Mouse (Mus musculus) midbrain, postnatal 0 days (tissue): Measurements from ENCODE around the gene Cnn1. TPM values are rescaled to one million over a fixed set of nuclear protein-coding genes. Genes with fewer than 3 reads are reported as not detected.

ENCODE experiments used
- ATAC-seq: fragments of 200-750 bp; cut with Nextera tagmentation; 2 replicates; pipeline ENCODE4 v1.8.0; 2017; ENCODE audit warnings: moderate number of reproducible peaks, mild to moderate bottlenecking, moderate TSS enrichment, moderate library complexity; ENCODE audit not compliant: low FRiP score
- DNase-seq: peaks from one replicate; pipeline ENCODE4 v3.0.0-alpha.2; 2015; ENCODE audit warnings: low spot score
- H3K27ac ChIP-seq: fragments of 300-500 bp; sonication (generic); 2 replicates; pipeline ENCODE4 v1.5.1; 2014; ENCODE audit warnings: low read depth, mild to moderate bottlenecking, low read length, mixed read lengths
- H3K27me3 ChIP-seq: fragments of 300-500 bp; sonication (generic); 2 replicates; pipeline ENCODE4 v1.6.1; 2014; ENCODE audit warnings: low read length, control low read depth, mixed read lengths; ENCODE audit not compliant: insufficient read depth
- H3K36me3 ChIP-seq: fragments of 300-500 bp; sonication (generic); 2 replicates; pipeline ENCODE4 v1.6.1; 2014; ENCODE audit warnings: low read length, control low read depth, mixed read lengths; ENCODE audit not compliant: insufficient read depth
- H3K4me1 ChIP-seq: fragments of 300-500 bp; sonication (generic); 2 replicates; pipeline ENCODE4 v1.6.1; 2014; ENCODE audit warnings: mild to moderate bottlenecking, control low read depth, antibody characterized with exemption, low read length, mixed read lengths; ENCODE audit not compliant: insufficient read depth
- H3K4me2 ChIP-seq: fragments of 300-500 bp; sonication (generic); 2 replicates; pipeline ENCODE4 v1.6.1; 2014; ENCODE audit warnings: low read depth, mild to moderate bottlenecking, low read length, mixed read lengths; ENCODE audit not compliant: poor library complexity, severe bottlenecking
- H3K4me3 ChIP-seq: fragments of 300-500 bp; sonication (generic); 2 replicates; pipeline ENCODE4 v1.5.1; 2014; ENCODE audit warnings: low read depth, mild to moderate bottlenecking, low read length, moderate library complexity
- H3K9ac ChIP-seq: fragments of 300-500 bp; sonication (generic); replicated peaks from 2 replicates; pipeline ENCODE4 v1.6.1; 2014; ENCODE audit warnings: mild to moderate bottlenecking, low read length, moderate library complexity, mixed read lengths; ENCODE audit not compliant: poor library complexity, severe bottlenecking
- H3K9me3 ChIP-seq: fragments of 300-500 bp; sonication (generic); 2 replicates; pipeline ENCODE4 v1.6.1; 2016; ENCODE audit warnings: low read length, control low read depth
- CTCF ChIP-seq: IDR thresholded peaks from 2 replicates; pipeline ENCODE4 v1.5.1; 2016; ENCODE audit warnings: antibody characterized with exemption, mild to moderate bottlenecking
- WGBS: fragments of 180-500 bp; shearing (Covaris S2); extraction: QIAGEN DNeasy Blood & Tissue Kit; methylation state at CpG from one replicate; pipeline ENCODE4 v1.1.7; 2014; 5-methylcytosine and 5-hydroxymethylcytosine counted together
- polyA plus RNA-seq: library from polyadenylated mRNA; unstranded; fragments of >200 nt; fragmentation: Nextera tagmentation; extraction: Ambion mirVana; gene quantifications from 2 replicates; pipeline ENCODE4 v1.2.1, GENCODE M21; 2015
- total RNA-seq: library from RNA; depleted of rRNA; stranded (reverse); fragments of >200 nt; gene quantifications from 2 replicates; pipeline ENCODE4 v1.2.3, GENCODE M21; 2014

Cnn1 gene
- total and polyA plus RNA-seq, 2 experiments from 2014 or later = 0.77 to 1.2 TPM

DNA sequence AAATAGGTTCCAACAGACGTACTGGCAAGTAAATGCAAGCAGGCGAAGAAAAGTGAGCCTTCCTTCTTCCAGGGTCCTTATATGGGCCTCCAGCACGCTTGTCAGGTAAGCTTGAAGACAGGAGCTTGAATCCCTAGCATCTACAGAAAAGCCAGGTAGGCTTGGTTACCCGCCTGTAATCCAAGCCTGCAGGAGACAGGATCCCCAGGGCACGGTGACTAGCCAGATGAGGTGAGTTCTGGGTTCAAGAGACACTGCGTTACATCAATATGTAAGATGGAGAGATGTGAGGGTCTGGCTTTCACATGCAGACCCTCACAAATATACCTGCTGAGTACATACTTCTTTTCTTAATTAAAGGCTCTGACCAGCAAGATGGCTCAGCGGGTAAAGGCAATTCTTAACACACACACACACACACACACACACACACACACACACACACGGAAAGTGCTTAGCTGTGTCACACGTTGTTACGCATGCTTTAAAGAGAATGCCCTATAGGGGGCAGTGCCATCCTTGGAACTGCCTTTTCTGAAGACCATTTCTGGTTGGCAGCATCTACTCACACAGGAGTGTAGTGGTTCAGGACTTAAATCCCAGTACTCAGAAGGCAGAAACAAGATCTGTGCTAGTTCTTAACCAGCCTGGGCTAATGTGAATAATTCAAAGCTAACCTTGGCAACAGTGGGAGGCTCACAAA, 18.9 kb downstream of the Cnn1 start:
- peak overlapping the region; percentile 81; the same call in 1 of the 2 replicates for H3K9ac ChIP-seq

DNA sequence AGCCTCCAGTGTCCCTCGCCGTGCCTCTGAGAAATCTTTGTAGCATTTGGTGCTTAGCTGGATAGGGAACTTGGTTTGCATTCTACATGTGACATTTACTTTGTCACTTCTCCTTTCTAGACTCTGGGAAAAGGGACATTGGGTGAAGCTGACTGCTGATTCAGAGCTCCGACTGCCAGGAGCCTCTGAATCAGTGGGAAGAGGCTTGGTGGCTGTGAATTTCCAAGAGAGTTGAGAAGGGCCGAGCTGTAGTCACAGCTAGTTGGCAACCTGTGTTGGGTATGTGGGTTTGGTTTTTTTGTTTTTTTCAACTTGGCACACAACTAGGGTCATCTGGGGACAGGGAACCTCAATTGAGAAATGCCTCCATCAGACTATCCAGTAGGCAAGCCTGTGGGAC, 20.5 kb downstream of the Cnn1 start:
- Histone ChIP-seq H3K27me3 (no peaks in the 10 kb centered on the region), H3K4me2 (no peak overlapping the region), H3K9me3 (no peaks in the 10 kb centered on the region), H3K27ac (no peak overlapping the region), H3K36me3 (no peaks in the 10 kb centered on the region), H3K4me1 (peaks cover 6% of the 10 kb centered on the region; the same call in 1 of the 2 replicates), H3K4me3 (no peak overlapping the region), H3K9ac (no peak overlapping the region)
- ATAC-seq = no peak
- 90% methylated on average over 4 of the region's 4 CpGs for WGBS
- DNase-seq = no peak
- no peak for TF ChIP-seq CTCF

More for the DNA sequence above, 18.9 kb downstream of the Cnn1 start:
- DNase-seq = peak; percentile 85
- 47% methylated on average over 10 of the region's 10 CpGs for WGBS
- peak overlapping the region; percentile 69 for H3K4me2 ChIP-seq
- H3K9me3 ChIP-seq = no peaks in the 10 kb centered on the region
- peak overlapping the region; percentile 74; the same call in 1 of the 2 replicates for H3K27ac ChIP-seq
- H3K36me3 ChIP-seq = peaks cover 13% of the 10 kb centered on the region
- no peaks in the 10 kb centered on the region for H3K27me3 ChIP-seq
- peaks cover 6% of the 10 kb centered on the region; the same call in 1 of the 2 replicates for H3K4me1 ChIP-seq
- no peak for ATAC-seq
- peak; percentile 76 for TF ChIP-seq CTCF
- H3K4me3 ChIP-seq = peak overlapping the region; percentile 93

DNA sequence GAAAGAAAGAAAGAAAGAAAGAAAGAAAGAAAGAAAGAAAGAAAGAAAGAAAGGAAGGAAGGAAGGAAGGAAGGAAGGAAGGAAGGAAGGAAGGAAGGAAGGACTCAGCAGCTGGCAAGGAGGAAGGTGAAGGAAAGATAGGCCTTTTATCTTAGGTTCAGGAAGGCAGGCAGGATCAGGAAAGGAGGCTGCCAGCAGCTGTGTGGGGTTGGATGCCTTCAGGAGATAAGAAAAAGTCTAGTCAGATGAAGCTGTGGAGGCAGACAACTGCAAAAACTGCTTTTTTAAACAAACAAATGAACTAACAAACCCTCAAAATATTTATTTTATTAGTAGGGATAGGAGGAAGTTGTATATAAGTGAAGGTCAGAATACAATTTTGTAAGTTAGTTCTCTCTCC, 22.5 kb downstream of the Cnn1 start:
- Histone ChIP-seq H3K4me1 (no peaks in the 10 kb centered on the region), H3K27ac (no peak overlapping the region), H3K36me3 (no peaks in the 10 kb centered on the region), H3K27me3 (no peaks in the 10 kb centered on the region), H3K4me2 (no peak overlapping the region), H3K9ac (no peak overlapping the region), H3K9me3 (no peaks in the 10 kb centered on the region), H3K4me3 (no peak overlapping the region)
- DNase-seq (no peak), ATAC-seq (no peak)
- no peak for TF ChIP-seq CTCF

DNA sequence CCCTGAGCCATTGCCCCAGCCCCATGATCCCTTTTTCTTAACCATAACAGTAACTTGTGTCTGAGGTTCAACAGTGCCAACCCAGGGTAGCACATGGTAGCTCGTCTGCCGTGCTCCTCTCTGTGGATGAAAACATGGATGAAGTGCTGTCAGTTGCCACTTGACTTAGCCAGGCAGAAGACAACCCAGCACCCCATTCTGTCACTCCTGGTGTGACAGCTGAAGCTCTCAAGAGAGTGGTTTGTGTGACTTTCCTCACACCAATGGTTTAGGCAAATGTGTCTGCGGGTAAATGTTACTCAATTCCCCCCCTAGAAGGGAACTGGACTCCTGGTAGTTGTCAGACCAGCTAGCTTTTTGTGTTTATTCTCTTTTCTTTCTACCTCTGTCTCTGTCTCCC, 23.0 kb downstream of the Cnn1 start:
- Histone ChIP-seq H3K9me3 (no peaks in the 10 kb centered on the region), H3K4me1 (no peaks in the 10 kb centered on the region), H3K36me3 (no peaks in the 10 kb centered on the region), H3K27ac (no peak overlapping the region), H3K9ac (no peak overlapping the region), H3K27me3 (no peaks in the 10 kb centered on the region), H3K4me2 (no peak overlapping the region), H3K4me3 (no peak overlapping the region)
- no peak for TF ChIP-seq CTCF
- WGBS = 77% methylated on average over 3 of the region's 3 CpGs
- ATAC-seq (no peak), DNase-seq (no peak)

DNA sequence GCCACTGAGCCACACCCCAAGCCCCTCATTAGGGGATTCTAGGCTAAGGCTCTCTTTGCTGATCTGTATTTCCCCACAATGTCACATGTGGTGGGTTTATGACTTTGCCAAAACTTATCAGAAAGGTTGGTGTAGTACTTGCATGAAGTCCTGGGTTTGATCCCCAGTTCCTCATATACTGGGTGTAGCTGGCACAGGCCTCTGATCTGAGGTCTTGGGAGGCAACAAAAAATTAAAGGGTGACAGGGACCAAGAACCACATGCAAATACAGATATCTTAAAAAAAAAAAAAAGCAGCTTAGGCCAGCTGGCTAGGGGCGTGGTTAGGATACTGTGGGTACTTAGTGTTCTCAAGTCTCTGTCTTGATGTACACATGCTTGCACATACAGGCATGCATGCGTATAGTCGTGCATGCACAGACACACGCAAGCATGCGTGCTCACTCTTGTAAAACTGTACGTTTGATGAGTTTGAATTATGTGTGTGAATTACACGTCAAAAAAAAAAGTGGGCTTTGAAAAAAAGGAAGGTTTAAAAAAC, 24.1 kb downstream of the Cnn1 start:
- Histone ChIP-seq H3K4me2 (no peak overlapping the region), H3K4me1 (no peaks in the 10 kb centered on the region), H3K9ac (no peak overlapping the region), H3K27ac (no peak overlapping the region), H3K4me3 (no peak overlapping the region), H3K9me3 (no peaks in the 10 kb centered on the region), H3K36me3 (no peaks in the 10 kb centered on the region), H3K27me3 (no peaks in the 10 kb centered on the region)
- no peak for ATAC-seq
- no peak for DNase-seq
- 85% methylated on average over 7 of the region's 7 CpGs for WGBS
- TF ChIP-seq CTCF = no peak

DNA sequence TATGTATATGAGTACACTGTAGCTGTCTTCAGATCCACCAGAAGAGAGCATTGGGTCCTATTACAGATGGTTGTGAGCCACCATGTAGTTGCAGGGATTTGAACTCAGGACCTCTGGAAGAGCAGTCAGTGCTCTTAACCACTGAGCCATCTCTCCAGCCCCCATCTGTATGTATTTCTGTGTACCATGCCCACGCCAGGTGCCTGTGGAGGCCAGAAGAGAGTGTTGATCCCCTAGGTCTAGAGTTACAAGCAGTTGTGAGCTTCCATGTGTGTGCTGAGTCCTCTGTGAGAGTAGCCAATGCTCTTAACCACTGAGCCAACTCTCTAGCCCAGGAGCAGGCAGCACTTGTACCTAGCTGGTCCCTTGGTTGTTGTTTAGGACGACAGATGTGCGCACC, 25.2 kb downstream of the Cnn1 start:
- no peaks in the 10 kb centered on the region for H3K27me3 ChIP-seq
- H3K36me3 ChIP-seq = no peaks in the 10 kb centered on the region
- H3K27ac ChIP-seq = no peak overlapping the region
- 80% methylated on average over 3 of the region's 3 CpGs for WGBS
- H3K4me2 ChIP-seq = no peak overlapping the region
- no peaks in the 10 kb centered on the region for H3K9me3 ChIP-seq
- H3K4me3 ChIP-seq = no peak overlapping the region
- TF ChIP-seq CTCF = no peak
- ATAC-seq (no peak), DNase-seq (no peak)
- no peak overlapping the region for H3K9ac ChIP-seq
- no peaks in the 10 kb centered on the region for H3K4me1 ChIP-seq
